Mouse (Mus musculus) bone marrow macrophage, adult 2 months (primary cell): ENCODE data around the gene Ppia. TPM values are rescaled to one million over a fixed set of nuclear protein-coding genes. Genes with fewer than 3 reads are reported as not detected.
"Not testable (repeated sequence)": the region's sequence is repeated elsewhere in the genome, so short reads cannot be mapped to it uniquely, and the experiment has no call there.

Experiments
- H3K27ac ChIP-seq: 2 replicates; pipeline ENCODE4 v1.5.1; 2012; ENCODE audit warnings: low read depth, low read length; ENCODE audit not compliant: insufficient read depth
- H3K4me1 ChIP-seq: 2 replicates; pipeline ENCODE4 v1.6.1; 2012; ENCODE audit warnings: low read length; ENCODE audit not compliant: control insufficient read depth, insufficient read depth
- H3K4me3 ChIP-seq: 2 replicates; pipeline ENCODE4 v1.5.1; 2012; ENCODE audit warnings: mild to moderate bottlenecking, low read length, moderate library complexity; ENCODE audit not compliant: insufficient read depth
- CTCF ChIP-seq: IDR thresholded peaks from 2 replicates; pipeline ENCODE4 v1.5.1; 2012; ENCODE audit warnings: low read depth, mild to moderate bottlenecking, low read length, moderate library complexity
- POLR2A ChIP-seq: IDR thresholded peaks from 2 replicates; pipeline ENCODE4 v1.6.1; 2012; ENCODE audit warnings: mild to moderate bottlenecking, low read depth, low read length, borderline replicate concordance
- polyA plus RNA-seq: library from polyadenylated mRNA; stranded (reverse); fragments of >200 nt; gene quantifications from 2 replicates; pipeline ENCODE4 v1.2.4, GENCODE M21; 2012; ENCODE audit not compliant: missing spikeins, insufficient read depth, insufficient read length

Gene Ppia
- 1,442 and 1,533 TPM in 2 replicates for polyA plus RNA-seq

GRCm38 (mm10) chr11:6414751-6415550 lies at the start of gene Ppia:
Gene Ppia, plus strand, starts transcription at chr11:6415443.
- H3K4me1 ChIP-seq, result peaks cover 13% of the 10 kb centered on the region
- TF ChIP-seq POLR2A (no peak), CTCF (no peak)

GRCm38 (mm10) chr11:6365885-6366284 lies 49.4 kb upstream of the Ppia start:
- TF ChIP-seq CTCF (peak; percentile 67), POLR2A (no peak)
- H3K4me1 ChIP-seq, result peaks cover 5% of the 10 kb centered on the region
- peak overlapping the region; percentile 60 for H3K27ac ChIP-seq
- no peak overlapping the region for H3K4me3 ChIP-seq

More at GRCm38 (mm10) chr11:6414751-6415550, at the start of gene Ppia:
- peak within 1 kb of the TSS; percentile 99 for H3K27ac ChIP-seq
- peak within 1 kb of the TSS; percentile 99 for H3K4me3 ChIP-seq

GRCm38 (mm10) chr11:6366434-6366833 lies 48.8 kb upstream of the Ppia start:
- Histone ChIP-seq H3K4me3 (no peak overlapping the region), H3K27ac (no peak overlapping the region), H3K4me1 (peaks cover 10% of the 10 kb centered on the region)
- TF ChIP-seq POLR2A, result no peak
- TF ChIP-seq CTCF, result no peak

GRCm38 (mm10) chr11:6367156-6367555 lies 48.1 kb upstream of the Ppia start:
- no peak overlapping the region for H3K27ac ChIP-seq
- no peak overlapping the region for H3K4me3 ChIP-seq
- peaks cover 15% of the 10 kb centered on the region for H3K4me1 ChIP-seq
- TF ChIP-seq CTCF, result no peak
- TF ChIP-seq POLR2A, result no peak

- not testable (repeated sequence) for H3K4me3 ChIP-seq, H3K27ac ChIP-seq
- H3K4me1 ChIP-seq, result peaks cover 18% of the 10 kb centered on the region
Measured at GRCm38 (mm10) chr11:6367986-6368385, 47.3 kb upstream of the Ppia start.

- no peak for TF ChIP-seq POLR2A
- no peak for TF ChIP-seq CTCF
- Histone ChIP-seq H3K4me3 (no peak overlapping the region), H3K27ac (no peak overlapping the region), H3K4me1 (peaks cover 15% of the 10 kb centered on the region)
Measured at GRCm38 (mm10) chr11:6371376-6372155, 43.7 kb upstream of the Ppia start.

- peaks cover 15% of the 10 kb centered on the region for H3K4me1 ChIP-seq
- no peak overlapping the region for H3K4me3 ChIP-seq
- no peak overlapping the region for H3K27ac ChIP-seq
- TF ChIP-seq POLR2A (no peak), CTCF (no peak)
Measured at GRCm38 (mm10) chr11:6372784-6373183, 42.5 kb upstream of the Ppia start.

- Histone ChIP-seq H3K4me1 (peaks cover 2% of the 10 kb centered on the region; the same call in 1 of the 2 replicates), H3K4me3 (no peak overlapping the region), H3K27ac (no peak overlapping the region)
- TF ChIP-seq CTCF, result no peak
Measured at GRCm38 (mm10) chr11:6380916-6381315, 34.3 kb upstream of the Ppia start.

GRCm38 (mm10) chr11:6388126-6388725 lies 27.0 kb upstream of the Ppia start:
- Histone ChIP-seq H3K4me1 (peaks cover 24% of the 10 kb centered on the region), H3K27ac (peak overlapping the region; percentile 79), H3K4me3 (no peak overlapping the region; the same call in 1 of the 2 replicates)
- no peak for TF ChIP-seq CTCF
- TF ChIP-seq POLR2A, result no peak

- peak within 1 kb of the TSS; percentile 76 for H3K4me3 ChIP-seq
- TF ChIP-seq CTCF (no peak), POLR2A (0 out of 2 replicates have a peak, but pooled peaks have one; percentile 24)
- peaks cover 29% of the 10 kb centered on the region for H3K4me1 ChIP-seq
- H3K27ac ChIP-seq, result peak within 1 kb of the TSS; percentile 95
Measured at GRCm38 (mm10) chr11:6388726-6389413, 26.4 kb upstream of the Ppia start, which contains the start of gene Zmiz2. Gene Zmiz2, plus strand, starts transcription at chr11:6389074.
